Mouse (Mus musculus) erythroblast, embryonic 14.5 days (primary cell): ENCODE measurements around the gene Dffa.

ENCODE experiments used
- GATA1 ChIP-seq: IDR thresholded peaks from 2 replicates; pipeline ENCODE4 v1.6.1; 2012; ENCODE audit warnings: low read length, inconsistent platforms, mixed read lengths
- TAL1 ChIP-seq: IDR thresholded peaks from 3 replicates; pipeline ENCODE4 v1.6.1; 2012; ENCODE audit warnings: low read length, inconsistent platforms, mixed read lengths

- TF ChIP-seq GATA1: no peak
- TF ChIP-seq TAL1: no peak
These were observed 57.2 kb downstream of the Dffa start for GRCm38 (mm10) chr4:149161166-149161565.
